Mouse (Mus musculus) hindbrain, embryonic 10.5 days (tissue): ENCODE data around the gene Poc5. TPM values are rescaled to one million over a fixed set of nuclear protein-coding genes. Genes with fewer than 3 reads are reported as not detected.

Source experiments
- DNase-seq: peaks from one replicate; pipeline ENCODE4 v3.0.0-alpha.2; 2017; ENCODE audit warnings: low spot score
- H3K27ac ChIP-seq: fragments of 300-500 bp; sonication (generic); 2 replicates; pipeline ENCODE4 v1.5.1; 2016; ENCODE audit warnings: mild to moderate bottlenecking, moderate library complexity
- H3K27me3 ChIP-seq: fragments of 300-500 bp; sonication (generic); 2 replicates; pipeline ENCODE4 v1.6.1; 2016; ENCODE audit warnings: mild to moderate bottlenecking; ENCODE audit not compliant: poor library complexity, insufficient read depth, severe bottlenecking
- H3K36me3 ChIP-seq: fragments of 300-500 bp; sonication (generic); 2 replicates; pipeline ENCODE4 v1.6.1; 2016; ENCODE audit warnings: mild to moderate bottlenecking, moderate library complexity
- H3K4me1 ChIP-seq: fragments of 300-500 bp; sonication (generic); replicated peaks from 2 replicates; pipeline ENCODE4 v1.6.1; 2016; ENCODE audit warnings: mild to moderate bottlenecking
- H3K4me3 ChIP-seq: fragments of 300-500 bp; sonication (generic); 2 replicates; pipeline ENCODE4 v1.5.1; 2016; ENCODE audit warnings: mild to moderate bottlenecking, moderate library complexity
- H3K9me3 ChIP-seq: fragments of 300-500 bp; sonication (generic); 2 replicates; pipeline ENCODE4 v1.6.1; 2016; ENCODE audit warnings: mild to moderate bottlenecking, moderate library complexity
- WGBS: fragments of 180-500 bp; shearing (Covaris S2); methylation state at CpG from one replicate; pipeline ENCODE4 v1.1.7; 2016; 5-methylcytosine and 5-hydroxymethylcytosine counted together
- polyA plus RNA-seq: library from polyadenylated mRNA; unstranded; fragments of >200 nt; fragmentation: Nextera tagmentation; extraction: Ambion mirVana; gene quantifications from 2 replicates; pipeline ENCODE4 v1.2.1, GENCODE M21; 2016

Poc5 gene
- polyA plus RNA-seq, 1 experiment from 2014 or later = 18.8 TPM

- Histone ChIP-seq H3K27ac (peak overlapping the region; percentile 50), H3K9me3 (no peaks in the 10 kb centered on the region), H3K27me3 (no peaks in the 10 kb centered on the region), H3K36me3 (no peaks in the 10 kb centered on the region), H3K4me3 (no peak overlapping the region), H3K4me1 (peaks cover 23% of the 10 kb centered on the region)
- WGBS = 62% methylated on average over 5 of the region's 5 CpGs
- peak; percentile 22 for DNase-seq
These were observed 46.8 kb downstream of the Poc5 start for GRCm38 (mm10) chr13:96434899-96435331.

- H3K4me3 ChIP-seq = no peak overlapping the region
- no peaks in the 10 kb centered on the region for H3K9me3 ChIP-seq
- peaks cover 23% of the 10 kb centered on the region for H3K4me1 ChIP-seq
- no peaks in the 10 kb centered on the region for H3K36me3 ChIP-seq
- no peaks in the 10 kb centered on the region for H3K27me3 ChIP-seq
- peak; percentile 50 for DNase-seq
- no peak overlapping the region for H3K27ac ChIP-seq
- 42% methylated on average over 13 of the region's 13 CpGs for WGBS
These were observed 47.7 kb downstream of the Poc5 start for GRCm38 (mm10) chr13:96435793-96436192.

- no peaks in the 10 kb centered on the region for H3K27me3 ChIP-seq
- no peak overlapping the region for H3K4me3 ChIP-seq
- H3K4me1 ChIP-seq = peaks cover 23% of the 10 kb centered on the region
- no peak overlapping the region for H3K27ac ChIP-seq
- H3K36me3 ChIP-seq = no peaks in the 10 kb centered on the region
- DNase-seq = no peak
- no peaks in the 10 kb centered on the region for H3K9me3 ChIP-seq
- WGBS = 92% methylated on average over 1 of the region's 1 CpGs
These were observed 48.8 kb downstream of the Poc5 start for GRCm38 (mm10) chr13:96436921-96437320.

GRCm38 (mm10) chr13:96440436-96440835, 52.3 kb downstream of the Poc5 start:
- no peaks in the 10 kb centered on the region for H3K9me3 ChIP-seq
- no peak overlapping the region for H3K27ac ChIP-seq
- WGBS = 92% methylated on average over 4 of the region's 4 CpGs
- H3K27me3 ChIP-seq = no peaks in the 10 kb centered on the region
- H3K4me3 ChIP-seq = no peak overlapping the region
- no peaks in the 10 kb centered on the region for H3K36me3 ChIP-seq
- peaks cover 6% of the 10 kb centered on the region; the same call in 1 of the 2 replicates for H3K4me1 ChIP-seq
- DNase-seq = no peak

GRCm38 (mm10) chr13:96450205-96450856, 62.2 kb downstream of the Poc5 start:
- WGBS = 90% methylated on average over 11 of the region's 11 CpGs
- Histone ChIP-seq H3K4me3 (no peak overlapping the region), H3K27me3 (no peaks in the 10 kb centered on the region), H3K36me3 (no peaks in the 10 kb centered on the region), H3K27ac (no peak overlapping the region), H3K9me3 (no peaks in the 10 kb centered on the region), H3K4me1 (no peaks in the 10 kb centered on the region)
- no peak for DNase-seq

- Histone ChIP-seq H3K27me3 (no peaks in the 10 kb centered on the region), H3K36me3 (no peaks in the 10 kb centered on the region), H3K4me1 (no peaks in the 10 kb centered on the region), H3K4me3 (no peak overlapping the region), H3K9me3 (no peaks in the 10 kb centered on the region), H3K27ac (no peak overlapping the region)
- 92% methylated on average over 7 of the region's 7 CpGs for WGBS
- DNase-seq = no peak
These were observed 62.8 kb downstream of the Poc5 start for GRCm38 (mm10) chr13:96450869-96451268.

- no peak for DNase-seq
These were observed 63.5 kb downstream of the Poc5 start for GRCm38 (mm10) chr13:96451386-96452140.

GRCm38 (mm10) chr13:96452621-96453020, 64.5 kb downstream of the Poc5 start:
- H3K27ac ChIP-seq = no peak overlapping the region
- WGBS = 89% methylated on average over 3 of the region's 3 CpGs
- no peaks in the 10 kb centered on the region for H3K4me1 ChIP-seq
- no peaks in the 10 kb centered on the region for H3K27me3 ChIP-seq
- H3K36me3 ChIP-seq = no peaks in the 10 kb centered on the region
- no peak for DNase-seq
- no peaks in the 10 kb centered on the region for H3K9me3 ChIP-seq
- no peak overlapping the region for H3K4me3 ChIP-seq

More at GRCm38 (mm10) chr13:96451386-96452140, 63.5 kb downstream of the Poc5 start:
- no peaks in the 10 kb centered on the region for H3K36me3 ChIP-seq
- H3K27ac ChIP-seq = no peak overlapping the region
- H3K9me3 ChIP-seq = no peaks in the 10 kb centered on the region
- H3K27me3 ChIP-seq = no peaks in the 10 kb centered on the region
- 88% methylated on average over 11 of the region's 11 CpGs for WGBS
- H3K4me3 ChIP-seq = no peak overlapping the region
- no peaks in the 10 kb centered on the region for H3K4me1 ChIP-seq

- H3K27me3 ChIP-seq = no peaks in the 10 kb centered on the region
- no peaks in the 10 kb centered on the region for H3K36me3 ChIP-seq
- H3K27ac ChIP-seq = no peak overlapping the region
- no peak overlapping the region for H3K4me3 ChIP-seq
- 86% methylated on average over 3 of the region's 3 CpGs for WGBS
- H3K4me1 ChIP-seq = no peaks in the 10 kb centered on the region
- H3K9me3 ChIP-seq = no peaks in the 10 kb centered on the region
- DNase-seq = no peak
These were observed 66.2 kb downstream of the Poc5 start for GRCm38 (mm10) chr13:96454288-96454687.

- Histone ChIP-seq H3K4me1 (no peaks in the 10 kb centered on the region), H3K9me3 (no peaks in the 10 kb centered on the region), H3K27ac (no peak overlapping the region), H3K27me3 (no peaks in the 10 kb centered on the region), H3K36me3 (no peaks in the 10 kb centered on the region), H3K4me3 (no peak overlapping the region)
- WGBS = 94% methylated on average over 5 of the region's 5 CpGs
- no peak for DNase-seq
These were observed 69.5 kb downstream of the Poc5 start for GRCm38 (mm10) chr13:96457566-96457965.

- no peaks in the 10 kb centered on the region for H3K9me3 ChIP-seq
- H3K4me3 ChIP-seq = no peak overlapping the region
- no peak overlapping the region for H3K27ac ChIP-seq
- no peaks in the 10 kb centered on the region for H3K27me3 ChIP-seq
- no peak for DNase-seq
- no peaks in the 10 kb centered on the region for H3K4me1 ChIP-seq
- no peaks in the 10 kb centered on the region for H3K36me3 ChIP-seq
- WGBS = 91% methylated on average over 5 of the region's 5 CpGs
These were observed 69.9 kb downstream of the Poc5 start for GRCm38 (mm10) chr13:96458018-96458417.

GRCm38 (mm10) chr13:96458606-96459005, 70.5 kb downstream of the Poc5 start:
- H3K9me3 ChIP-seq = no peaks in the 10 kb centered on the region
- no peak overlapping the region for H3K27ac ChIP-seq
- no peaks in the 10 kb centered on the region for H3K4me1 ChIP-seq
- no peaks in the 10 kb centered on the region for H3K27me3 ChIP-seq
- DNase-seq = no peak
- WGBS = 86% methylated on average over 4 of the region's 4 CpGs
- H3K4me3 ChIP-seq = no peak overlapping the region
- no peaks in the 10 kb centered on the region for H3K36me3 ChIP-seq

- Histone ChIP-seq H3K4me1 (no peaks in the 10 kb centered on the region), H3K36me3 (no peaks in the 10 kb centered on the region), H3K9me3 (no peaks in the 10 kb centered on the region), H3K4me3 (no peak overlapping the region), H3K27me3 (no peaks in the 10 kb centered on the region), H3K27ac (no peak overlapping the region)
- no peak for DNase-seq
- WGBS = 78% methylated on average over 1 of the region's 1 CpGs
These were observed 74.5 kb downstream of the Poc5 start for GRCm38 (mm10) chr13:96462644-96463043.
